Mouse (Mus musculus) c-Kit-positive CD71-negative TER-119-negative erythroid progenitor cells, embryonic 14.5 days (primary cell): Measurements from ENCODE around the gene Yif1a.

Source experiments
- DNase-seq: peaks from one replicate; pipeline ENCODE4 v3.0.0-alpha.2; 2013; ENCODE audit warnings: low read depth

The Yif1a gene

DNA sequence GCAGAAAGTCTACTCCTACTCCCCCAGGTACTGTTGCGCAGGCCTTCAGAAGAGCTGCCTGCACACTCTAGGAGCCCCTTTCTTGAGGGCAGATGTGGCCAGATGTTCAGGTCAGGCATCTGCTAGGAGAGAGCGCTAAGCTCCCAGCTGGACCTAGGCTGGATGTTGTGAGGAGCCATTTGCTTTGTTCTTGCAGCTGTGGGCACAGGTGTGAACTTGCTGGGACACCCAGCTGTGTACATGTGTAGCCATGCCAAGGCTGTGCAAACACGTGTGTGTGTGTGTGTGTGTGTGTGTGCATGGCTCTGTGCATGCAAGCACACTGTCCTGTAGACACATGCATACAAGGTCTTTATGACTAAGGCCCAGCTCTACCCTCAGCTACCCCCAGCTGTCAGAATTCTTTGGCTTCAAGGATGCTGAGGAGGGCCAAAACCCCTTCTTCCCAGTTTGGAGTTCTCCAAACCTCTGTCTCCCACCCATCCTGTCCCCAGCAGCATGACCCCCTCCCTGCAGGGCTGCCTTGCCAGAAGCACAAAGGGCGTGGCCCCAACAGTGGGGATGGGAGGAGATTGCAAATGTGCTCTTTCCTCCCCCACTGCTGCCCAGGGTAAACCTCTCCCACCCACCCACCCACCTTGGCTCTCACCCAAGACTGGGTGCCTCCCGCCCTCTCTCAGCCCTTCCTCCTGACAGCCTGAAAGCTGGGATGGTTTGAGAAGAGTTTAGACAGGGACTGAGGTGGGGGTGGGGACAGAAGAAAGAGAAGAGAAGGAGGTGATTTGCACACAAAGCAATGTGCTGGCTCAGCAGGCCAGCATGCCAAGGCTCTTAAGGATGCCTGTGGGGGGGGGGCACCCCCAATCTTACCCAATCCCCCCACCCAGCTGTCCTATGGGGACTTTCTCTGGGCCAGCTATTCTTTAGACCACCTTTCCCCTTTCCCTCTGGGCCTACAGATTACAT is 27.7 kb upstream of the Yif1a start:
- no peak for DNase-seq

GRCm38 (mm10) chr19:5062041-5062440 is 26.3 kb upstream of the Yif1a start:
- no peak for DNase-seq

GRCm38 (mm10) chr19:5062446-5062845 is 25.9 kb upstream of the Yif1a start:
- DNase-seq = no peak

DNA sequence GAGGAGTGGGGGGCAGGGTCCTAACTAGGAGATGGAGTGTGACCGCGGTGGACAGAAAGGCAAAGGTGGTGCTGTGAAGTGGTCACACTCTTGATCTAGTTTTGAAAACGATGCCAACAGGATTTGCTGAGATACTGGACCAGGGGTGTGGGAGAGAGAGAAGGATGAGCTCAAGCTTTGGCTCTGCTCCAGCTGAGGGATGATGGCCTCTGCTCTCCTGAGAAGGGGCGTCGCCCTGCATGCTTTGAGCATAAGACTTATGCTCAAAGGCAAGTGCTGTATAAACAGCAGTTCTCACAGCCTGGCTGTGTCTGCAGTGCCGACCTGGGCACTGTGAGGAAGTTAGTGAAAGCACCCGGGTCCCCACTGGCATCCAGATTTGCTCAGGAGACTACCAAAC is 23.2 kb upstream of the Yif1a start:
- no peak for DNase-seq

- no peak for DNase-seq
Observed at GRCm38 (mm10) chr19:5067040-5067799, 21.1 kb upstream of the Yif1a start.

DNA sequence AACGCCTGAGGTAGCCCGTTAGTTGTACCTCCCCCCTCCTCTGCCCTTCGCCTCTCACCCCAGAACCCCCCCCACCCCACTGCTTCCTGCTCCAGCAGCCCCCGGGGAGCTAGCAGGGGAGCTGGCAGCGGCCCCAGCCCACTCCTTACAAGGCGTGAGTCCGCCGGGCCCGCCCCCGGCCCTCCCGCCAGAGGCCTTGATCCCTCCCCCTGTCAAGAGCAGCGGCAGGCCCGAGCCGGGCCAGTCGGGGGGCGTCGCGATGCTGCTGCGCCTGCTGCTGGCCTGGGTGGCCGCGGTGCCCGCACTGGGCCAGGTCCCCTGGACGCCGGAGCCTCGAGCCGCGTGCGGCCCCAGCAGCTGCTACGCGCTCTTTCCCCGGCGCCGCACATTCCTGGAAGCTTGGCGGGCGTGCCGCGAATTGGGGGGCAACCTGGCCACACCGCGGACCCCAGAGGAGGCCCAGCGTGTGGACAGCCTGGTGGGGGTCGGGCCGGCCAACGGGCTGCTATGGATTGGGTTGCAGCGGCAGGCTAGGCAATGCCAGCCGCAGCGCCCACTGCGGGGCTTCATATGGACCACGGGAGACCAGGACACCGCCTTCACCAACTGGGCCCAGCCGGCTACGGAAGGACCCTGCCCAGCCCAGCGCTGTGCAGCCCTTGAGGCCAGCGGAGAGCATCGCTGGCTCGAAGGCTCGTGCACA is 20.3 kb upstream of the Yif1a start, which contains the start of gene Cd248:
TSS of gene Cd248 (plus strand) at position 212 of the 703 bp plus-strand sequence.
- no peak for DNase-seq

DNA sequence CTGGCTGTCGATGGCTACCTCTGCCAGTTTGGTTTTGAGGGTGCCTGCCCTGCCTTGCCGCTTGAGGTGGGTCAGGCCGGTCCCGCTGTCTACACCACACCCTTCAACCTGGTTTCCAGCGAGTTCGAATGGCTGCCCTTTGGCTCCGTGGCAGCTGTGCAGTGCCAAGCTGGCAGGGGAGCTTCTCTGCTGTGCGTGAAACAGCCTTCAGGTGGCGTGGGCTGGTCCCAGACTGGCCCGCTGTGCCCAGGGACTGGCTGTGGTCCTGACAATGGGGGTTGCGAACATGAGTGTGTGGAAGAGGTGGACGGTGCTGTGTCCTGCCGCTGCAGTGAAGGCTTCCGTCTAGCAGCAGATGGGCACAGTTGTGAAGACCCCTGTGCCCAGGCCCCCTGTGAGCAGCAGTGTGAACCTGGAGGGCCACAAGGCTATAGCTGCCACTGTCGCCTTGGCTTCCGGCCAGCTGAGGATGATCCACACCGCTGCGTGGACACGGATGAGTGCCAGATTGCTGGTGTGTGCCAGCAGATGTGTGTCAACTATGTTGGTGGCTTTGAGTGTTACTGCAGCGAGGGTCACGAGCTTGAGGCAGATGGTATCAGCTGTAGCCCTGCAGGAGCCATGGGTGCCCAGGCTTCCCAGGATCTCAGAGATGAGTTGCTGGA is 19.6 kb upstream of the Yif1a start:
- DNase-seq = no peak

- DNase-seq = no peak
Observed at GRCm38 (mm10) chr19:5069486-5069885, 18.9 kb upstream of the Yif1a start.

- DNase-seq = no peak
Observed at GRCm38 (mm10) chr19:5069978-5070377, 18.4 kb upstream of the Yif1a start.

DNA sequence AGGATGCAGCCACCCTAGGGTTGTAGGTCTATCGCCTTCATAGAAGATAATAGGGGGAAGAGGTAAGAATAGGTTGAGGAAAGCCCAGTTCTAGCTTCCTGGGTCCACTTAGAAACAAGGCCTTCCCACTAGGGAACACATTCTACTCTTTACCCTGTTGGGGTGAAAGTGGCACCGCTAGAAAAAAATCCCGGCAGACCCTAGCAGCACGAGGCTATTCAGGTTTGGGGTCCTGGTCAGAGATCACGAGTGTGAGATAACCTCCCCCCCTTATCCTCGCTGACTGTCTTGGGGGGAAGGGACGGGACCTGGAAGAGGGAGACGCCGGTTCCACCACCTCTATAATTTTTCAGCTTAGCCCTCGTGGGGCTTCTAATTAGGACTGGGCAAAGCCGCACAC is 17.3 kb upstream of the Yif1a start:
- DNase-seq = no peak

DNA sequence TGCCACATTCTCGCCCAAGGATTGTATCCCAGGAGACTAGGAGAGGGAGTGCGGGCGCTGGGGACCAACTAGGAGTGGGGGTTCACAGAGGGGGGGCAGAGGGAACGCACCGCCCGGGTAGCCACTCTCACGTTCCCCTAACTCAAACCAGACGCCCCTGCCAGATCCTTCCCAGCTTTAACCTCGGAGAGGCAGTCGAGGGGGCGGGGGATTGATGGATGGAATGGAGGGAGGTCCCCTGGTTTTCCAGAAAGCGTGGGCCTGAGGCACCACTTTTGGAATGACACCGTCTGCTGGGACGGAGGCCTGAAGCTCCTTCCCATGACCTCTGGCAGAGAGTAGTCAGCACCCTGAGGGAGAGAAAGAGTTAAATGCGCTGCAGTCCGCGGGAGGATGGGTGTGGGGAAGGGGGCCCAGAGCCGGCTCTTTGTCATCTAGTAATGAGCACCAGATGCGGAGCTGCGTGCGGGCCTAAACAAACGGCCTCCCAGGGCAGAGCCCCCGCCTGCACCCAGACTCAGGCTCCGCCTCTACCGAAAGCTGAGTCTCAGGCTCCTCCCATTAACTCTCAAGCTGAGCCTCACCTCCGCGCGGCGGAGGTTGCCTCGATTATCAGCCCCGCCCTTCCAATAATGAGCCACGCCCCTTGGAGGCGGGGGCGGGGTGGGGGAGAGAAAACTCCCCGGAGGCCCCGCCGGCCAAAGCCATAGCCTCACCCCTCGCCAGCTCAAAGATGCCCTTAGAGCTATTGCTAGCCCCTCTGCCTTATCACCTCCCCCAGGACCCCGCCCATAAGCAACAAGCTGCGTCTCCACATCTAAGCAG is 16.6 kb upstream of the Yif1a start:
- DNase-seq = peak; percentile 85

DNA sequence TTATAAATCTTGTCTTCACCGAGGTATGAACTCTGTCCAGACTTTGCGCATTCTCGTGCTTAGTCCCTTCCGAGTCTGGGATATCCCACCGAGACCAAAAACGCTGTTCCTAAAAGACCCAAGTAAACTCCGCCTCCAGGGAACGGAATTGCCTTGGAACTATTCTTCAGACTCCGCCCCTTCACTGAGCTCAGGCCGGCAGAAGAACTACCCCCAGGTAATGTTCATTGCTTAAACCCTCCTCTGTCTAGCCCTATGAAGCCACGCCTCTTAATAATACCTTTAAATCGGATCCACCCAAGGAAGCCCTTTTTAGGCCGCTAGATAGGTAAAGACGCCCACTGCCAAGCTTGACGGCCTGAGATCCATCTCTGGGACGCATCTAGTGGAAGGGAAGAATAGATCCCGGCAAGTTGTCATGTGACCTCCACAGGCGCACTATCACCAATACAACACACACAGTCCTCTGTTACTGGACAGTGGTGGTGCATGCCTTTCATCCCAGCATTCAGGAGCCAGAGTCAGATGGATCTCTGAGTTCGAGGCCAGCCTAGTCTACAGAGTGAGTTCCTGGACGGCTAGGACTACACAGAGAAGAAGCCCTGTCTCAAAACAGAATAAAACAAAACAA is 15.8 kb upstream of the Yif1a start:
- DNase-seq = no peak

DNA sequence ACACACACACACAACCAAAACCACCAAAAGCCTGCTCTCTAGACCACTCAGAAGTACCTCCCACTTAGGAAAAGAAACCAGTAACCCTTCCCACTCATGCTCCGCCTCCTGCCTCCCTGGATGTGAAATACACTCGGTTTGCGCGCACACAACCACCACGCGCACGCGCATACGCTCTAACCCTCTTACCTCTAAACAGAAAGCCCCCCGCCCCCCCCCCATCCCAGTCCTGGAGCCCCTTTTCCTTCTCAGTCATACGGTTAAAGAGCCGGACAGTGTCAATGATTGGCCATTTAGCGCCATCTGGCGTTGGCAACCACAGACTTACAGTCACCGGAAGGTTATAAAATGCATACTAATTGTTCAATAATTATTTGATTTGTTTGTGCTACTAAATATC is 15.3 kb upstream of the Yif1a start:
- peak; percentile 60 for DNase-seq

- no peak for DNase-seq
Observed at GRCm38 (mm10) chr19:5073518-5073917, 14.8 kb upstream of the Yif1a start.

- no peak for DNase-seq
Observed at GRCm38 (mm10) chr19:5079279-5079678, 9.1 kb upstream of the Yif1a start.

- no peak for DNase-seq
Observed at GRCm38 (mm10) chr19:5082005-5082404, 6.3 kb upstream of the Yif1a start.

- DNase-seq = no peak
Observed at GRCm38 (mm10) chr19:5082596-5082995, 5.7 kb upstream of the Yif1a start.

DNA sequence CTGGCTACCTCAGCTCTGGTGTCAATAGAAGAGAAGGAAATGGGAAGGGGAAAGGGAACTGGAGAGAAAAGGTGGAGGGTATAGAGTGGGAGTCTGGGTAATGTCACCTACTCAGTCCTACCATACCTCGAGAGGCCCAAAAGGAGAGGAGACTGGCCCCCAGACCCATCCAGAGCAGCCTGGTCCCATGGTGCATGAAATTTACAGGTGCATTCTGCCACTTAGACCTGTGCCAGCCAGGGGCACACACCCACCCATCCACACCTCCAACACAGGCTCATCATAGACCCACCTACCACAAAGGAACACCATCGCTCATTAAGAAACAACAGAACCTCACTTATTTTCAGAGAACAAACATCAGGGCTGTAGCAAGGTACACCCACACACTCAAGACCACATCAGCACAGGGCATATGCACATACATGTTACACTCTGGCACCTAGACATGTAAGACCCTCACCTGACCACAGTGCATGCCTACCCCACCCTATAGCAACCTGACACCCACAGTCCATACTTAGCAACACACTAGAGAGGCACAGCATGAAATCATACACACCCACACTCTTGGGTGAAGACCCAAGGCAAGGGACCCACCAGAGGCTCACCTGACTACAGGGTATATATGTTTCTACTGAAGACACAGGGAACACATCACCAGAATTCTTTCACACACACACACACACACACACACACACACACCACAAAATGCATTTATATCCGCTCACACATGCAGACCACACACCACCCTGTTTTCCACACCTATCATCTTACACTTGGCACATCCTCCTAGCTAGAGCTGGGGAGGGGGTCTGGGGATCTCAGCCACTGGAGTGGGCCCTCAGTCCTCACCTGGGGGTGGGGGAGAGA is 4.1 kb upstream of the Yif1a start:
- no peak for DNase-seq

- DNase-seq = no peak
Observed at GRCm38 (mm10) chr19:5084834-5085144, 3.5 kb upstream of the Yif1a start.
